Mouse (Mus musculus) erythroblast, embryonic 14.5 days (primary cell): ENCODE measurements around the gene Zfhx3.

Experiments
- GATA1 ChIP-seq: IDR thresholded peaks from 2 replicates; pipeline ENCODE4 v1.6.1; 2012; ENCODE audit warnings: low read length, inconsistent platforms, mixed read lengths
- TAL1 ChIP-seq: IDR thresholded peaks from 3 replicates; pipeline ENCODE4 v1.6.1; 2012; ENCODE audit warnings: low read length, inconsistent platforms, mixed read lengths

GRCm38 (mm10) chr8:108990537-108990936 lies 1048.1 kb downstream of the Zfhx3 start:
- no peak for TF ChIP-seq GATA1
- TF ChIP-seq TAL1 = no peak
